Mouse (Mus musculus) cortical plate, adult 2 months (tissue): ENCODE data around the gene Aldh1a3.

Source experiments
- CTCF ChIP-seq: fragments of 200-500 bp; IDR thresholded peaks from 2 replicates; pipeline ENCODE4 v1.5.1; 2011; ENCODE audit warnings: mild to moderate bottlenecking, control low read depth, low read length; ENCODE audit not compliant: insufficient read depth; ENCODE audit errors: extremely low read depth
- POLR2A ChIP-seq: fragments of 200-500 bp; IDR thresholded peaks from 2 replicates; pipeline ENCODE4 v1.6.1; 2011; ENCODE audit warnings: mild to moderate bottlenecking, low read length, control low read depth; ENCODE audit not compliant: insufficient read depth; ENCODE audit errors: extremely low read depth

- TF ChIP-seq CTCF (no peak), POLR2A (no peak)
Observed at GRCm38 (mm10) chr7:66405541-66405940, 21.8 kb downstream of the Aldh1a3 start.
